Mouse (Mus musculus) CH12.LX (cell line): ENCODE results near the gene Epha3.

Experiments used
- CTCF ChIP-seq, 2 experiments: IDR thresholded peaks in 1 of 2; conservative IDR thresholded peaks in 1 of 2; 2 replicates each; pipeline ENCODE4 v1.5.1; 2011 to 2012; ENCODE audit warnings: low read depth in 2 of 2, low read length in 2 of 2, improper control_type of control experiment in 1 of 2, inconsistent platforms in 1 of 2, mild to moderate bottlenecking in 1 of 2, moderate library complexity in 1 of 2
- E2F4 ChIP-seq: IDR thresholded peaks from 2 replicates; pipeline ENCODE4 v1.6.1; 2011; ENCODE audit warnings: low read depth, low read length, improper control_type of control experiment; ENCODE audit not compliant: insufficient replicate concordance
- EP300 ChIP-seq: IDR thresholded peaks from 2 replicates; pipeline ENCODE4 v1.6.1; 2011; ENCODE audit warnings: low read length, improper control_type of control experiment
- GABPA ChIP-seq: IDR thresholded peaks from 2 replicates; pipeline ENCODE4 v1.6.1; 2012; ENCODE audit warnings: low read depth, low read length, improper control_type of control experiment, inconsistent platforms; ENCODE audit not compliant: insufficient replicate concordance
- MYC ChIP-seq: IDR thresholded peaks from 2 replicates; pipeline ENCODE4 v1.6.1; 2011; ENCODE audit warnings: low read depth, mild to moderate bottlenecking, improper control_type of control experiment, low read length
- ZNF384 ChIP-seq: IDR thresholded peaks from 2 replicates; pipeline ENCODE4 v1.6.1; 2012; ENCODE audit warnings: low read depth, low read length, improper control_type of control experiment, inconsistent platforms

- no peak for TF ChIP-seq EP300
- no peak for TF ChIP-seq GABPA
- no peak for TF ChIP-seq E2F4
- no peak for TF ChIP-seq CTCF (conservative IDR thresholded peaks at IDR 0.05 in 1 of 2, IDR thresholded peaks at IDR 0.05 in 1 of 2; ENCODE audit: low read depth in 2 of 2, low read length in 2 of 2)
- no peak for TF ChIP-seq ZNF384
- no peak for TF ChIP-seq MYC
Observed at GRCm38 (mm10) chr16:63793805-63794204, 70.2 kb downstream of the Epha3 start.
